Mouse (Mus musculus): ENCODE results near the gene Cntnap4. TPM values are rescaled to one million over a fixed set of nuclear protein-coding genes. Genes with fewer than 3 reads are reported as not detected.

Cntnap4 gene
- polyA plus RNA-seq, 1 experiment from 2014 or later, result 0.11 TPM

DNA sequence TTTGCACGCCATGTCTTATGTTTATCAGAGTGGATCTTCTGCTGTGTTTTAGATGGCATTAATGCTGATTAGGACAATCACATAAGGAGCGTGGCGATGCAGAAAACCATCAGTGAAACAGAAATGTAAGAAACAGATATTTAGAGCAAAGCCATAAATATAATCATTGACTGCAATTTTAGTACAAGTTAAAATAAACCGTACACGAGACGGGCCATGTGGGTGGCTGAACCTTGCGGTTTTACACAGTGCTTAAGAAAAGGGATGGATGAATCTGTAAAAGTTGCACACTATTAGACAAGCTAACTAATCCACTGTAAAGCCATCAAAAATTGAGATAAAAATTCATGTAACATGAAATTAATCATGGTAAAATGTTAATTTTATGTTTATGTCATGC is 58.9 kb downstream of the Cntnap4 start:
- WGBS, result 67% methylated on average over 7 of the region's 7 CpGs
- Histone ChIP-seq H3K4me3 (no peak overlapping the region), H3K4me2 (no peak overlapping the region), H3K27me3 (no peaks in the 10 kb centered on the region), H3K4me1 (no peaks in the 10 kb centered on the region), H3K27ac (no peak overlapping the region), H3K9me3 (no peaks in the 10 kb centered on the region), H3K36me3 (no peaks in the 10 kb centered on the region), H3K9ac (no peak overlapping the region)
- no peak for ATAC-seq (ENCODE audit: borderline replicate concordance, extremely low read depth, low FRiP score, low TSS enrichment)

GRCm38 (mm10) chr8:112652657-112653056 is 82.8 kb downstream of the Cntnap4 start:
- 80% methylated on average over 4 of the region's 4 CpGs for WGBS
- Histone ChIP-seq H3K4me1 (no peaks in the 10 kb centered on the region), H3K9ac (no peak overlapping the region), H3K4me2 (no peak overlapping the region), H3K36me3 (no peaks in the 10 kb centered on the region), H3K9me3 (no peaks in the 10 kb centered on the region), H3K4me3 (no peak overlapping the region), H3K27ac (no peak overlapping the region), H3K27me3 (no peaks in the 10 kb centered on the region)
- ATAC-seq (ENCODE audit: borderline replicate concordance, extremely low read depth, low FRiP score, low TSS enrichment), result no peak

GRCm38 (mm10) chr8:112653276-112653675 is 83.4 kb downstream of the Cntnap4 start:
- H3K9me3 ChIP-seq, result no peaks in the 10 kb centered on the region
- H3K27ac ChIP-seq, result no peak overlapping the region
- H3K4me1 ChIP-seq, result no peaks in the 10 kb centered on the region
- 91% methylated on average over 1 of the region's 1 CpGs for WGBS
- no peaks in the 10 kb centered on the region for H3K27me3 ChIP-seq
- H3K9ac ChIP-seq, result no peak overlapping the region
- ATAC-seq (ENCODE audit: borderline replicate concordance, extremely low read depth, low FRiP score, low TSS enrichment), result no peak
- no peak overlapping the region for H3K4me3 ChIP-seq
- no peaks in the 10 kb centered on the region for H3K36me3 ChIP-seq
- H3K4me2 ChIP-seq, result no peak overlapping the region

GRCm38 (mm10) chr8:112653994-112654393 is 84.2 kb downstream of the Cntnap4 start:
- Histone ChIP-seq H3K4me1 (no peaks in the 10 kb centered on the region), H3K4me2 (no peak overlapping the region), H3K27me3 (no peaks in the 10 kb centered on the region), H3K36me3 (no peaks in the 10 kb centered on the region), H3K9me3 (no peaks in the 10 kb centered on the region), H3K9ac (no peak overlapping the region), H3K27ac (no peak overlapping the region), H3K4me3 (no peak overlapping the region)
- ATAC-seq (ENCODE audit: borderline replicate concordance, extremely low read depth, low FRiP score, low TSS enrichment), result no peak
- WGBS, result 61% methylated on average over 3 of the region's 3 CpGs

- no peak overlapping the region for H3K9ac ChIP-seq
- no peaks in the 10 kb centered on the region for H3K36me3 ChIP-seq
- H3K4me1 ChIP-seq, result no peaks in the 10 kb centered on the region
- no peaks in the 10 kb centered on the region for H3K27me3 ChIP-seq
- H3K9me3 ChIP-seq, result no peaks in the 10 kb centered on the region
- 65% methylated on average over 3 of the region's 3 CpGs for WGBS
- ATAC-seq (ENCODE audit: borderline replicate concordance, extremely low read depth, low FRiP score, low TSS enrichment), result no peak
- H3K4me2 ChIP-seq, result no peak overlapping the region
- H3K4me3 ChIP-seq, result no peak overlapping the region
- H3K27ac ChIP-seq, result no peak overlapping the region
These were observed 94.2 kb downstream of the Cntnap4 start for GRCm38 (mm10) chr8:112664067-112664466.

GRCm38 (mm10) chr8:112674671-112675070 is 104.8 kb downstream of the Cntnap4 start:
- no peak overlapping the region for H3K4me2 ChIP-seq
- H3K27me3 ChIP-seq, result no peaks in the 10 kb centered on the region
- no peak for ATAC-seq (ENCODE audit: borderline replicate concordance, extremely low read depth, low FRiP score, low TSS enrichment)
- H3K9ac ChIP-seq, result no peak overlapping the region
- H3K9me3 ChIP-seq, result no peaks in the 10 kb centered on the region
- 40% methylated on average over 1 of the region's 1 CpGs for WGBS
- no peak overlapping the region for H3K27ac ChIP-seq
- H3K4me1 ChIP-seq, result no peaks in the 10 kb centered on the region
- no peak overlapping the region for H3K4me3 ChIP-seq
- no peaks in the 10 kb centered on the region for H3K36me3 ChIP-seq

DNA sequence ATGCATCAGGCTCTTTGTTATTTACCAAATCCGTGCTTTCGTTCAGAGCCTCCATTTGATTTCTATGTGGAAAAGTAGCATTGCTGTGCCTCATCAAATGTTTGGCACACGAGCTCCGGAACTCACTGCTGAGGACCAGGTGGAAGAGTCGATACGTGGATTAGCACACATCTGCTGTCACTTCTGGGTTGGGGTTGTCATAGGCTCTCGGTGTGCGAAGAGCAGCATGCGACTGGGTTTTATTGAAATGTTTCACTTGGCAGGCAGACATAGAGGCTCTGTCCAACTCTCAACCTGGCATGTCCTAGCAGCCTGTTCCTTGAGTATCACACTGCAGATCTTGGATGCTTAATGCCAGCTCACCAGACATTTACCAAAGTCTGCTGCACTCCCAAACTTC is 111.9 kb downstream of the Cntnap4 start:
- Histone ChIP-seq H3K9ac (no peak overlapping the region), H3K36me3 (no peaks in the 10 kb centered on the region), H3K27ac (no peak overlapping the region), H3K27me3 (no peaks in the 10 kb centered on the region), H3K9me3 (no peaks in the 10 kb centered on the region), H3K4me1 (no peaks in the 10 kb centered on the region), H3K4me2 (no peak overlapping the region), H3K4me3 (no peak overlapping the region)
- ATAC-seq (ENCODE audit: borderline replicate concordance, extremely low read depth, low FRiP score, low TSS enrichment), result no peak
- WGBS, result 86% methylated on average over 9 of the region's 9 CpGs

DNA sequence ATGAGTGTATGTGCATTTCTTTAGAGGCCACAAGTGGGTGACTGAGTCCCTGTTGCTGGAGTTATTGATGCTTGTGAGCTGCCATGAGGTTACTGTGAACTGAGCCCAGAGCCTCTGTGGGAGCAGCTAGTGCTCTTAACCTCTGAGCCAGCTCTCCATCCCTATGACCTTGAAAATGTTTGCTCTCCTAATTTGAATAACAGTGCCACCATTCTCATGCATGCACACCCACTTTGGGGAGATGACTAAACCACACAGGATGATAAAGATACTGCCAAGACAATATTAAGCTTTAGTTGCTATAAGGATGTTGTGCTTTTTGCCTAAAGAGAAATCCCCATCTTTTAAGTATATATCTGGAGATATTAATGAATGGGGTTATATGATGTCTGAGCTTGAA is 125.9 kb downstream of the Cntnap4 start:
- no peak for ATAC-seq (ENCODE audit: borderline replicate concordance, extremely low read depth, low FRiP score, low TSS enrichment)
- H3K9me3 ChIP-seq, result no peaks in the 10 kb centered on the region
- H3K27me3 ChIP-seq, result no peaks in the 10 kb centered on the region
- H3K27ac ChIP-seq, result no peak overlapping the region
- H3K4me2 ChIP-seq, result no peak overlapping the region
- H3K4me1 ChIP-seq, result no peaks in the 10 kb centered on the region
- H3K4me3 ChIP-seq, result no peak overlapping the region
- H3K9ac ChIP-seq, result no peak overlapping the region
- no peaks in the 10 kb centered on the region for H3K36me3 ChIP-seq

GRCm38 (mm10) chr8:112698141-112698540 is 128.3 kb downstream of the Cntnap4 start:
- H3K4me1 ChIP-seq, result no peaks in the 10 kb centered on the region
- no peak for ATAC-seq (ENCODE audit: borderline replicate concordance, extremely low read depth, low FRiP score, low TSS enrichment)
- WGBS, result 84% methylated on average over 3 of the region's 3 CpGs
- no peak overlapping the region for H3K9ac ChIP-seq
- H3K27ac ChIP-seq, result no peak overlapping the region
- H3K36me3 ChIP-seq, result no peaks in the 10 kb centered on the region
- no peaks in the 10 kb centered on the region for H3K9me3 ChIP-seq
- H3K4me2 ChIP-seq, result no peak overlapping the region
- no peak overlapping the region for H3K4me3 ChIP-seq
- no peaks in the 10 kb centered on the region for H3K27me3 ChIP-seq

DNA sequence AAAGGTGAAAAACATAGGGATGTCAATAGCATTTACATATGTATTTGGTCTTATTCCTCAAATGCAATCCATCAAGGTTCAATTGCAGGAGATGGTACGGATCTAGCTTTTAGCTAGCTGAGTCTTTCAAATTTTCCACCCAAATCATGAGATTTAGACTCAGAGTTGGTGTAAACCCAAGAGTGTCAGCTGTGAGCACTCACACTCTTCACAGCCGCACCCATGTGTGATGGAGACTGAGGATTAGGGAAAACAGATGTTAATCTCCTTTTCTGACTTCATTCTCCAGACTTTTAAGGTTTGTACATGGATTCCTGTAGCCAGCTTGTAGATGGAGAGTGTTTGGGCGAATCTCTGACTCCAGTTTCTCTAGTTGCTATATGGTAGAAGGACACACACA is 147.1 kb downstream of the Cntnap4 start:
- no peaks in the 10 kb centered on the region for H3K4me1 ChIP-seq
- ATAC-seq (ENCODE audit: borderline replicate concordance, extremely low read depth, low FRiP score, low TSS enrichment), result no peak
- H3K9ac ChIP-seq, result no peak overlapping the region
- H3K9me3 ChIP-seq, result no peaks in the 10 kb centered on the region
- H3K27ac ChIP-seq, result no peak overlapping the region
- H3K27me3 ChIP-seq, result no peaks in the 10 kb centered on the region
- no peak overlapping the region for H3K4me2 ChIP-seq
- whole genome bisulfite sequencing, result 32% methylated on average over 3 of the region's 3 CpGs
- no peak overlapping the region for H3K4me3 ChIP-seq
- no peaks in the 10 kb centered on the region for H3K36me3 ChIP-seq

DNA sequence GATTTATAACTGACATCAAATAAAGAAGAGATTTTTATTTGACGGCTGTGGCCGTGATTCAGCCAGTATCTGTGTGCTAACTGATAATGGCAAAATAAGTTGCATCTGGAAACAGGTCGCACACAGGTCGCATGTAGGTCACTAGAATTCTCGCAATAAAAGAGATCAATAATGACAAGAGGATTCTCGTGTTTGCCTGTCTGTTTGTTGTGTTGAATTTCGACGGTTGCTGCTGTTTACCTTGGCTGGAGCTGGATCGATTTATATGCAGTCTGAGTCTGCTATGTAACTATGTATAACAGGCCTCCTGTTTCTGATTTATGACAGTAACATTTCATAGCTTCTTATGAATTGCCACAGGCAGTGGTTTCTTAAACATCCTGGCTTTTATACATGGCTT is 155.1 kb downstream of the Cntnap4 start:
- ATAC-seq (ENCODE audit: borderline replicate concordance, extremely low read depth, low FRiP score, low TSS enrichment), result no peak
- Histone ChIP-seq H3K4me3 (no peak overlapping the region), H3K27me3 (no peaks in the 10 kb centered on the region), H3K9ac (no peak overlapping the region), H3K9me3 (no peaks in the 10 kb centered on the region), H3K4me1 (no peaks in the 10 kb centered on the region), H3K27ac (no peak overlapping the region), H3K36me3 (no peaks in the 10 kb centered on the region), H3K4me2 (no peak overlapping the region)
- WGBS, result 59% methylated on average over 9 of the region's 9 CpGs

- no peaks in the 10 kb centered on the region for H3K4me1 ChIP-seq
- 62% methylated on average over 15 of the region's 15 CpGs for WGBS
- no peaks in the 10 kb centered on the region for H3K9me3 ChIP-seq
- no peak overlapping the region for H3K4me3 ChIP-seq
- H3K36me3 ChIP-seq, result no peaks in the 10 kb centered on the region
- no peaks in the 10 kb centered on the region for H3K27me3 ChIP-seq
- no peak overlapping the region for H3K4me2 ChIP-seq
- H3K27ac ChIP-seq, result no peak overlapping the region
- no peak overlapping the region for H3K9ac ChIP-seq
- ATAC-seq (ENCODE audit: borderline replicate concordance, extremely low read depth, low FRiP score, low TSS enrichment), result no peak
These were observed 161.0 kb downstream of the Cntnap4 start for GRCm38 (mm10) chr8:112730583-112731432.

DNA sequence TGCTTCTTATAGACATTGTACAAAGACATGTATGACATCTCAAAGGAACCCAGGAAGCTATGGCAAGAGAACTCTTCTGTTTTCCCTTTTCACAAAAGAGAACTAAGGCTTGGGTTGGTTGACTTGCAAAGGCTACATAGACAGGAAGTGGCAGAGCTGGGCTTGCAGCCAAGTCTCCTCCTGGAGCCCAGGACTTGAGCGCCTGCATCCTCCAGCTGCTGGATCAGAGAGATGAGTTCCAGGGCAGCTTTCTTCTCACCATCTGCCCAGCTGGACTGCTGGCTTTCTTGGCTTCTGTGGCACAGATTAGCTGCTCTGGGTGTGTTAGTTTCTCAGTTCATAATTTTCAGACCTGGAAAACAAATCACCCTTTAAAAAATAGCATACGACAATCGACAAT is 165.7 kb downstream of the Cntnap4 start:
- Histone ChIP-seq H3K4me3 (no peak overlapping the region), H3K27ac (no peak overlapping the region), H3K36me3 (no peaks in the 10 kb centered on the region), H3K9ac (no peak overlapping the region), H3K9me3 (no peaks in the 10 kb centered on the region), H3K27me3 (no peaks in the 10 kb centered on the region), H3K4me1 (no peaks in the 10 kb centered on the region), H3K4me2 (no peak overlapping the region)
- no peak for ATAC-seq (ENCODE audit: borderline replicate concordance, extremely low read depth, low FRiP score, low TSS enrichment)
- WGBS, result 58% methylated on average over 3 of the region's 3 CpGs

All from lung, embryonic 15.5 days (tissue).